Mouse (Mus musculus): ENCODE measurements around the gene Myl6b. TPM values are rescaled to one million over a fixed set of nuclear protein-coding genes. Genes with fewer than 3 reads are reported as not detected.

Gene Myl6b
- polyA plus RNA-seq, 1 experiment from 2014 or later = 5.4 TPM

- no peak overlapping the region for H3K4me3 ChIP-seq (ENCODE audit: low read depth, low read length)
- peaks cover 6% of the 10 kb centered on the region; the same call in 1 of the 2 replicates for H3K36me3 ChIP-seq (ENCODE audit: control insufficient read depth, insufficient read depth, low read length)
- no peak overlapping the region for H3K4me2 ChIP-seq
- WGBS (ENCODE audit: insufficient replicate concordance) = 100% methylated on average over 1 of the region's 1 CpGs
- H3K9me3 ChIP-seq (replicated peaks; ENCODE audit: control insufficient read depth, low read length) = no peaks in the 10 kb centered on the region
- H3K27ac ChIP-seq (ENCODE audit: low read depth, low read length) = no peak overlapping the region
- H3K27me3 ChIP-seq (ENCODE audit: control insufficient read depth, insufficient read depth, low read length) = no peaks in the 10 kb centered on the region
- peaks cover 9% of the 10 kb centered on the region; the same call in 1 of the 2 replicates for H3K4me1 ChIP-seq (ENCODE audit: control insufficient read depth, insufficient read depth, low read length)
- no peak overlapping the region for H3K9ac ChIP-seq (ENCODE audit: low read depth, low read length)
- no peak for ATAC-seq (replicated peaks; ENCODE audit: insufficient number of reproducible peaks, low FRiP score, low TSS enrichment)
These were observed 39.9 kb upstream of the Myl6b start for GRCm38 (mm10) chr10:128538340-128538870.

GRCm38 (mm10) chr10:128536266-128536940 is 37.9 kb upstream of the Myl6b start:
- Histone ChIP-seq H3K27me3 (ENCODE audit: control insufficient read depth, insufficient read depth, low read length) (no peaks in the 10 kb centered on the region), H3K9ac (ENCODE audit: low read depth, low read length) (peak overlapping the region; percentile 49; the same call in 1 of the 2 replicates), H3K36me3 (ENCODE audit: control insufficient read depth, insufficient read depth, low read length) (no peaks in the 10 kb centered on the region), H3K27ac (ENCODE audit: low read depth, low read length) (no peak overlapping the region), H3K4me3 (ENCODE audit: low read depth, low read length) (peak overlapping the region; percentile 13), H3K4me1 (ENCODE audit: control insufficient read depth, insufficient read depth, low read length) (0 out of 2 replicates have a peak, but pooled peaks cover 2% of the 10 kb centered on the region), H3K9me3 (replicated peaks; ENCODE audit: control insufficient read depth, low read length) (no peaks in the 10 kb centered on the region), H3K4me2 (peak overlapping the region; percentile 58)
- peak; percentile 81 for ATAC-seq (replicated peaks; ENCODE audit: insufficient number of reproducible peaks, low FRiP score, low TSS enrichment)
- 13% methylated on average over 18 of the region's 18 CpGs for WGBS (ENCODE audit: insufficient replicate concordance)

GRCm38 (mm10) chr10:128535624-128536265 is 37.3 kb upstream of the Myl6b start:
- H3K9ac ChIP-seq (ENCODE audit: low read depth, low read length) = peak overlapping the region; percentile 1; the same call in 1 of the 2 replicates
- no peaks in the 10 kb centered on the region for H3K36me3 ChIP-seq (ENCODE audit: control insufficient read depth, insufficient read depth, low read length)
- H3K4me1 ChIP-seq (ENCODE audit: control insufficient read depth, insufficient read depth, low read length) = 0 out of 2 replicates have a peak, but pooled peaks cover 2% of the 10 kb centered on the region
- ATAC-seq (replicated peaks; ENCODE audit: insufficient number of reproducible peaks, low FRiP score, low TSS enrichment) = 0 out of 2 replicates have a peak, but pooled peaks have one; percentile 11
- no peaks in the 10 kb centered on the region for H3K9me3 ChIP-seq (replicated peaks; ENCODE audit: control insufficient read depth, low read length)
- no peak overlapping the region for H3K27ac ChIP-seq (ENCODE audit: low read depth, low read length)
- H3K4me2 ChIP-seq = peak overlapping the region; percentile 58
- 72% methylated on average over 4 of the region's 4 CpGs for WGBS (ENCODE audit: insufficient replicate concordance)
- no peaks in the 10 kb centered on the region for H3K27me3 ChIP-seq (ENCODE audit: control insufficient read depth, insufficient read depth, low read length)
- H3K4me3 ChIP-seq (ENCODE audit: low read depth, low read length) = peak overlapping the region; percentile 13

- no peaks in the 10 kb centered on the region for H3K27me3 ChIP-seq (ENCODE audit: control insufficient read depth, insufficient read depth, low read length)
- H3K9ac ChIP-seq (ENCODE audit: low read depth, low read length) = no peak overlapping the region
- no peaks in the 10 kb centered on the region for H3K36me3 ChIP-seq (ENCODE audit: control insufficient read depth, insufficient read depth, low read length)
- no peak overlapping the region for H3K4me2 ChIP-seq
- H3K4me3 ChIP-seq (ENCODE audit: low read depth, low read length) = no peak overlapping the region
- no peaks in the 10 kb centered on the region for H3K9me3 ChIP-seq (replicated peaks; ENCODE audit: control insufficient read depth, low read length)
- H3K27ac ChIP-seq (ENCODE audit: low read depth, low read length) = no peak overlapping the region
- ATAC-seq (replicated peaks; ENCODE audit: insufficient number of reproducible peaks, low FRiP score, low TSS enrichment) = no peak
- 0 out of 2 replicates have a peak, but pooled peaks cover 2% of the 10 kb centered on the region for H3K4me1 ChIP-seq (ENCODE audit: control insufficient read depth, insufficient read depth, low read length)
- 77% methylated on average over 2 of the region's 2 CpGs for WGBS (ENCODE audit: insufficient replicate concordance)
These were observed 36.7 kb upstream of the Myl6b start for GRCm38 (mm10) chr10:128535206-128535605.

- H3K9me3 ChIP-seq (replicated peaks; ENCODE audit: control insufficient read depth, low read length) = no peaks in the 10 kb centered on the region
- H3K36me3 ChIP-seq (ENCODE audit: control insufficient read depth, insufficient read depth, low read length) = no peaks in the 10 kb centered on the region
- no peak overlapping the region for H3K27ac ChIP-seq (ENCODE audit: low read depth, low read length)
- peak overlapping the region; percentile 89 for H3K4me3 ChIP-seq (ENCODE audit: low read depth, low read length)
- 0 out of 2 replicates have a peak, but pooled peaks cover 3% of the 10 kb centered on the region for H3K4me1 ChIP-seq (ENCODE audit: control insufficient read depth, insufficient read depth, low read length)
- WGBS (ENCODE audit: insufficient replicate concordance) = 28% methylated on average over 28 of the region's 28 CpGs
- no peak for ATAC-seq (replicated peaks; ENCODE audit: insufficient number of reproducible peaks, low FRiP score, low TSS enrichment)
- peak overlapping the region; percentile 65 for H3K9ac ChIP-seq (ENCODE audit: low read depth, low read length)
- peak overlapping the region; percentile 100 for H3K4me2 ChIP-seq
- no peaks in the 10 kb centered on the region for H3K27me3 ChIP-seq (ENCODE audit: control insufficient read depth, insufficient read depth, low read length)
These were observed 28.2 kb upstream of the Myl6b start for GRCm38 (mm10) chr10:128526366-128527356.

- 0% methylated on average over 37 of the region's 37 CpGs for WGBS (ENCODE audit: insufficient replicate concordance)
- no peaks in the 10 kb centered on the region for H3K9me3 ChIP-seq (replicated peaks; ENCODE audit: control insufficient read depth, low read length)
- peak within 1 kb of the TSS; percentile 100 for H3K4me2 ChIP-seq
- H3K4me3 ChIP-seq (ENCODE audit: low read depth, low read length) = peak within 1 kb of the TSS; percentile 89
- peak; percentile 96 for ATAC-seq (replicated peaks; ENCODE audit: insufficient number of reproducible peaks, low FRiP score, low TSS enrichment)
- peak within 1 kb of the TSS; percentile 83 for H3K9ac ChIP-seq (ENCODE audit: low read depth, low read length)
- H3K4me1 ChIP-seq (ENCODE audit: control insufficient read depth, insufficient read depth, low read length) = 0 out of 2 replicates have a peak, but pooled peaks cover 3% of the 10 kb centered on the region
- H3K36me3 ChIP-seq (ENCODE audit: control insufficient read depth, insufficient read depth, low read length) = no peaks in the 10 kb centered on the region
- no peaks in the 10 kb centered on the region for H3K27me3 ChIP-seq (ENCODE audit: control insufficient read depth, insufficient read depth, low read length)
- H3K27ac ChIP-seq (ENCODE audit: low read depth, low read length) = peak within 1 kb of the TSS; percentile 79
These were observed 27.3 kb upstream of the Myl6b start, which contains the start of gene Esyt1 for GRCm38 (mm10) chr10:128525671-128526308. Gene Esyt1, minus strand, starts transcription at chr10:128525871.

- peak; percentile 12; the same call in 1 of the 2 replicates for ATAC-seq (replicated peaks; ENCODE audit: insufficient number of reproducible peaks, low FRiP score, low TSS enrichment)
- under 1% methylated on average over 58 of the region's 58 CpGs for WGBS (ENCODE audit: insufficient replicate concordance)
- Histone ChIP-seq H3K36me3 (ENCODE audit: control insufficient read depth, insufficient read depth, low read length) (peaks cover 4% of the 10 kb centered on the region), H3K4me3 (ENCODE audit: low read depth, low read length) (peak overlapping the region; percentile 89), H3K9ac (ENCODE audit: low read depth, low read length) (peak overlapping the region; percentile 83), H3K9me3 (replicated peaks; ENCODE audit: control insufficient read depth, low read length) (no peaks in the 10 kb centered on the region), H3K27ac (ENCODE audit: low read depth, low read length) (peak overlapping the region; percentile 79), H3K4me2 (peak overlapping the region; percentile 100), H3K4me1 (ENCODE audit: control insufficient read depth, insufficient read depth, low read length) (0 out of 2 replicates have a peak, but pooled peaks cover 3% of the 10 kb centered on the region), H3K27me3 (ENCODE audit: control insufficient read depth, insufficient read depth, low read length) (no peaks in the 10 kb centered on the region)
These were observed 26.5 kb upstream of the Myl6b start for GRCm38 (mm10) chr10:128524732-128525662.
